Mouse (Mus musculus) forebrain, embryonic 16.5 days (tissue): ENCODE measurements around the gene Prdm15. TPM values are rescaled to one million over a fixed set of nuclear protein-coding genes. Genes with fewer than 3 reads are reported as not detected.
A peak's percentile ranks its signal among the peaks of the same experiment; 100 is the strongest.

Experiments
- ATAC-seq: fragments of 200-750 bp; cut with Nextera tagmentation; 2 replicates; pipeline ENCODE4 v1.8.0; 2017; ENCODE audit warnings: mild to moderate bottlenecking, moderate library complexity
- H3K27ac ChIP-seq: fragments of 300-500 bp; sonication (generic); 2 replicates; pipeline ENCODE4 v1.5.1; 2014; ENCODE audit warnings: low read length, control low read depth
- H3K27me3 ChIP-seq: fragments of 300-500 bp; sonication (generic); replicated peaks from 2 replicates; pipeline ENCODE4 v1.6.1; 2014; ENCODE audit warnings: low read length; ENCODE audit not compliant: control insufficient read depth, insufficient read depth
- H3K36me3 ChIP-seq: fragments of 300-500 bp; sonication (generic); 2 replicates; pipeline ENCODE4 v1.6.1; 2014; ENCODE audit not compliant: control insufficient read depth, insufficient read depth
- H3K4me1 ChIP-seq: fragments of 300-500 bp; sonication (generic); replicated peaks from 2 replicates; pipeline ENCODE4 v1.6.1; 2014; ENCODE audit warnings: low read length; ENCODE audit not compliant: control insufficient read depth, insufficient read depth
- H3K4me2 ChIP-seq: fragments of 300-500 bp; sonication (generic); 2 replicates; pipeline ENCODE4 v1.6.1; 2014; ENCODE audit warnings: mild to moderate bottlenecking, low read length, control low read depth
- H3K4me3 ChIP-seq: fragments of 300-500 bp; sonication (generic); replicated peaks from 2 replicates; pipeline ENCODE4 v1.5.1; 2014; ENCODE audit warnings: mild to moderate bottlenecking, low read length, control low read depth
- H3K9ac ChIP-seq: fragments of 300-500 bp; sonication (generic); replicated peaks from 2 replicates; pipeline ENCODE4 v1.6.1; 2014; ENCODE audit warnings: low read depth, low read length, control low read depth
- H3K9me3 ChIP-seq: fragments of 300-500 bp; sonication (generic); 2 replicates; pipeline ENCODE4 v1.6.1; 2016; ENCODE audit warnings: low read length; ENCODE audit not compliant: control insufficient read depth
- WGBS: fragments of 180-500 bp; shearing (Covaris S2); extraction: QIAGEN DNeasy Blood & Tissue Kit; methylation state at CpG from one replicate; pipeline ENCODE4 v1.1.7; 2014; 5-methylcytosine and 5-hydroxymethylcytosine counted together
- polyA plus RNA-seq: library from polyadenylated mRNA; unstranded; fragments of >200 nt; fragmentation: Nextera tagmentation; extraction: Ambion mirVana; gene quantifications from 2 replicates; pipeline ENCODE4 v1.2.1, GENCODE M21; 2015

Prdm15 gene
- polyA plus RNA-seq, 1 experiment from 2014 or later: 18.7 TPM

GRCm38 (mm10) chr16:97872657-97873056 lies 21.0 kb upstream of the Prdm15 start:
- Histone ChIP-seq H3K4me3 (no peak overlapping the region), H3K4me2 (no peak overlapping the region), H3K9ac (no peak overlapping the region), H3K27ac (no peak overlapping the region), H3K27me3 (no peaks in the 10 kb centered on the region), H3K4me1 (no peaks in the 10 kb centered on the region), H3K9me3 (no peaks in the 10 kb centered on the region), H3K36me3 (no peaks in the 10 kb centered on the region; the same call in 1 of the 2 replicates)
- 68% methylated on average over 5 of the region's 5 CpGs for WGBS
- ATAC-seq: no peak

- Histone ChIP-seq H3K4me2 (no peak overlapping the region), H3K27me3 (no peaks in the 10 kb centered on the region), H3K4me1 (no peaks in the 10 kb centered on the region), H3K9ac (no peak overlapping the region), H3K9me3 (no peaks in the 10 kb centered on the region), H3K27ac (no peak overlapping the region), H3K4me3 (no peak overlapping the region), H3K36me3 (no peaks in the 10 kb centered on the region; the same call in 1 of the 2 replicates)
- ATAC-seq: no peak
- 76% methylated on average over 6 of the region's 6 CpGs for WGBS
Measured at GRCm38 (mm10) chr16:97869193-97870102, 17.8 kb upstream of the Prdm15 start.

- Histone ChIP-seq H3K9me3 (no peaks in the 10 kb centered on the region), H3K27ac (no peak overlapping the region), H3K9ac (no peak overlapping the region), H3K4me3 (no peak overlapping the region), H3K36me3 (no peaks in the 10 kb centered on the region; the same call in 1 of the 2 replicates), H3K27me3 (no peaks in the 10 kb centered on the region), H3K4me2 (no peak overlapping the region), H3K4me1 (no peaks in the 10 kb centered on the region)
- 88% methylated on average over 3 of the region's 3 CpGs for WGBS
- no peak for ATAC-seq
Measured at GRCm38 (mm10) chr16:97863932-97864467, 12.3 kb upstream of the Prdm15 start.

GRCm38 (mm10) chr16:97856050-97856449 lies 4.4 kb upstream of the Prdm15 start:
- H3K4me2 ChIP-seq: no peak overlapping the region
- H3K4me1 ChIP-seq: peaks cover 7% of the 10 kb centered on the region
- H3K27ac ChIP-seq: no peak overlapping the region
- no peak for ATAC-seq
- H3K36me3 ChIP-seq: no peaks in the 10 kb centered on the region
- H3K27me3 ChIP-seq: no peaks in the 10 kb centered on the region
- H3K9ac ChIP-seq: no peak overlapping the region
- no peaks in the 10 kb centered on the region for H3K9me3 ChIP-seq
- H3K4me3 ChIP-seq: no peak overlapping the region

- WGBS: under 1% methylated on average over 75 of the region's 77 CpGs
Measured at GRCm38 (mm10) chr16:97851061-97851740, 449 bp downstream of the Prdm15 start.

GRCm38 (mm10) chr16:97850667-97851060 lies 986 bp downstream of the Prdm15 start:
- Histone ChIP-seq H3K27ac (peak overlapping the region; percentile 99), H3K4me3 (peak overlapping the region; percentile 95), H3K36me3 (no peaks in the 10 kb centered on the region), H3K9ac (peak overlapping the region; percentile 99), H3K27me3 (no peaks in the 10 kb centered on the region), H3K4me2 (peak overlapping the region; percentile 67), H3K9me3 (no peaks in the 10 kb centered on the region), H3K4me1 (peaks cover 24% of the 10 kb centered on the region)
- 1% methylated on average over 10 of the region's 11 CpGs for WGBS
- ATAC-seq: peak; percentile 63

More at GRCm38 (mm10) chr16:97851061-97851740, 449 bp downstream of the Prdm15 start:
- Histone ChIP-seq H3K4me3 (peak overlapping the region; percentile 95), H3K9me3 (no peaks in the 10 kb centered on the region), H3K4me1 (peaks cover 24% of the 10 kb centered on the region), H3K27me3 (no peaks in the 10 kb centered on the region), H3K4me2 (peak overlapping the region; percentile 67), H3K27ac (peak overlapping the region; percentile 99), H3K9ac (peak overlapping the region; percentile 99), H3K36me3 (no peaks in the 10 kb centered on the region)
- ATAC-seq: peak; percentile 89

- H3K4me2 ChIP-seq: no peak overlapping the region
- no peak overlapping the region for H3K4me3 ChIP-seq
- no peak overlapping the region for H3K27ac ChIP-seq
- H3K9me3 ChIP-seq: no peaks in the 10 kb centered on the region
- H3K27me3 ChIP-seq: no peaks in the 10 kb centered on the region
- no peak overlapping the region for H3K9ac ChIP-seq
- H3K36me3 ChIP-seq: no peaks in the 10 kb centered on the region
- ATAC-seq: no peak
- WGBS: 79% methylated on average over 6 of the region's 6 CpGs
- H3K4me1 ChIP-seq: peaks cover 24% of the 10 kb centered on the region
Measured at GRCm38 (mm10) chr16:97848832-97849231, 2.8 kb downstream of the Prdm15 start.

GRCm38 (mm10) chr16:97844967-97845937 lies 6.4 kb downstream of the Prdm15 start:
- whole genome bisulfite sequencing: 91% methylated on average over 12 of the region's 12 CpGs
- H3K36me3 ChIP-seq: no peaks in the 10 kb centered on the region
- H3K9ac ChIP-seq: no peak overlapping the region
- no peak overlapping the region for H3K4me2 ChIP-seq
- no peak overlapping the region for H3K4me3 ChIP-seq
- ATAC-seq: no peak
- H3K9me3 ChIP-seq: no peaks in the 10 kb centered on the region
- H3K27me3 ChIP-seq: no peaks in the 10 kb centered on the region
- H3K27ac ChIP-seq: no peak overlapping the region
- H3K4me1 ChIP-seq: peaks cover 14% of the 10 kb centered on the region
